Mouse (Mus musculus) CD4-positive helper T cell, adult 2 months (primary cell): ENCODE results near the gene Sirt4.

Experiments
- DNase-seq: peaks from one replicate; pipeline ENCODE4 v3.0.0-alpha.2; 2012; ENCODE audit warnings: low read depth, missing footprints, low spot score

Sirt4 gene

GRCm38 (mm10) chr5:115492711-115493335, 8.3 kb upstream of the Sirt4 start:
- DNase-seq: no peak

- peak; percentile 61 for DNase-seq
Observed at GRCm38 (mm10) chr5:115491771-115492322, 7.3 kb upstream of the Sirt4 start.

- DNase-seq: no peak
Observed at GRCm38 (mm10) chr5:115491076-115491475, 6.6 kb upstream of the Sirt4 start.

- DNase-seq: no peak
Observed at GRCm38 (mm10) chr5:115490638-115491000, 6.1 kb upstream of the Sirt4 start.

GRCm38 (mm10) chr5:115489699-115490637, 5.4 kb upstream of the Sirt4 start:
- DNase-seq: peak; percentile 95

GRCm38 (mm10) chr5:115488841-115489698, 4.5 kb upstream of the Sirt4 start:
- DNase-seq: peak; percentile 91

- DNase-seq: no peak
Observed at GRCm38 (mm10) chr5:115487942-115488580, 3.5 kb upstream of the Sirt4 start.

- DNase-seq: no peak
Observed at GRCm38 (mm10) chr5:115487353-115487752, 2.8 kb upstream of the Sirt4 start.

- DNase-seq: no peak
Observed at GRCm38 (mm10) chr5:115486726-115487125, 2.2 kb upstream of the Sirt4 start.

- DNase-seq: no peak
Observed at GRCm38 (mm10) chr5:115485489-115486205, 1.1 kb upstream of the Sirt4 start.

- no peak for DNase-seq
Observed at GRCm38 (mm10) chr5:115484996-115485395, 471 bp upstream of the Sirt4 start.

- no peak for DNase-seq
Observed at GRCm38 (mm10) chr5:115483385-115483784, 1.1 kb downstream of the Sirt4 start.

GRCm38 (mm10) chr5:115482390-115483265, 1.9 kb downstream of the Sirt4 start:
- DNase-seq: no peak

- DNase-seq: no peak
Observed at GRCm38 (mm10) chr5:115480101-115480500, 4.4 kb downstream of the Sirt4 start.

GRCm38 (mm10) chr5:115479561-115479960, 5.0 kb downstream of the Sirt4 start:
- no peak for DNase-seq

- no peak for DNase-seq
Observed at GRCm38 (mm10) chr5:115476107-115476727, 8.3 kb downstream of the Sirt4 start.

GRCm38 (mm10) chr5:115475337-115476106, 9.0 kb downstream of the Sirt4 start:
- DNase-seq: peak; percentile 64

- peak; percentile 67 for DNase-seq
Observed at GRCm38 (mm10) chr5:115474174-115474828, 10.2 kb downstream of the Sirt4 start.
